In the genomic region with DNA sequence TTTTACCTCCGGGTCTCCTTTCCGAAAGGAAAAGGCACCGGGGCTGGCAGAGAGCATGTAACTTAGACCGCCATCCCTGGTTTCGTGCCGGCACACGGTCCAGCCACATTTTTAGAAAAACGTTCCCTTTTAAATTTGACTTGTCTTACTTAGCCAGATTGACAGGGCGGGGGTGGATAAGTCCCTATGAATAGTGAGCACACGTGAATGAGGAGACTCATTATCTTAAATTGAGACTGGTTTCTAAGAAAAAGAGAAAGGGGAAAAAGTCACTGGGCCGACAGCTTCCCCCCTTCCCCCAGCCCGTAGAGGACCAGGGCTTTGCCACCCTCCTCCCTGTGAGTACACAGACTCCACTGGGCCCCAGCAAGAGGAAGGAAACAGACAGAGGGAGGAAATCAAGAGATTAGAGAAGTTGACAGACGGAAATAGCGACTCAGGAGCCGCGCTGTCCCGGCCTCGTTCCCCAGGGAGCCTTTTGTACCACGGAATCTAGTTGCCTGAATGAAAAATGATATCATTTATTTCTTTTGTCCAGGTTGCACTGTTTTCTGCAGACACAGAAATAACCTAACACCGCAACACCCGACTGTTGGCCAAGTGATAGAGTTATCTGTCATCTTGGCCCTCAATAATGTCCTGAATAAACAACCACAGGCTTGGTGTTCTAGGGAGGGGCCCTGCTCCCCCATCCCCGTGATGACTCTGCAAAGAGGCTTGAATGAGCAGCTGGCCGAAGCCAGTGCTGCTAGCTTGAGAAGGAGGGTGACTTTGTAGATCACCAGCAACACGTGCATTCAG, we compare ENCODE assay signal across 7 mouse cellular contexts. TPM values are rescaled to one million over a fixed set of nuclear protein-coding genes. Genes with fewer than 3 reads are reported as not detected.
DNase-seq lines count a peak whose midpoint lies in the region; ATAC-seq and TF ChIP-seq lines count a peak whose summit lies in the region.

No protein-coding gene starts in this region.

- no peaks in the 10 kb centered on the region for H3K79me2 ChIP-seq in MEL (ENCODE audit: control insufficient read depth, insufficient read depth, low read length, poor library complexity)

- ATAC-seq in limb, embryonic 12.5 days (ENCODE audit: insufficient number of reproducible peaks, insufficient read depth, low FRiP score, low TSS enrichment, low read depth), result no peak
- ATAC-seq in midbrain, embryonic 13.5 days, result no peak

- TF ChIP-seq POLR2A in MEL (IDR thresholded peaks at IDR 0.05; ENCODE audit: control insufficient read depth in 1 of 2, insufficient read depth in 1 of 2, low read depth in 1 of 2, low read length in 2 of 2, poor library complexity in 1 of 2), result no peak

- H3K9me3 ChIP-seq in MEL (replicated peaks; ENCODE audit: insufficient read depth, low read length), result no peaks in the 10 kb centered on the region
- H3K9me3 ChIP-seq in limb, embryonic 12.5 days, result no peaks in the 10 kb centered on the region
- no peaks in the 10 kb centered on the region for H3K9me3 ChIP-seq in midbrain, embryonic 13.5 days

- peaks cover 2 to 3% of the 10 kb centered on the region in 2 experiments for H3K27me3 ChIP-seq in MEL (ENCODE audit: control insufficient read depth in 1 of 2, insufficient read depth in 2 of 2, low read length in 2 of 2)
- peaks cover 3% of the 10 kb centered on the region for H3K27me3 ChIP-seq in limb, embryonic 12.5 days
- H3K27me3 ChIP-seq in midbrain, embryonic 13.5 days, result peaks cover 36% of the 10 kb centered on the region

- peak overlapping the region in 1 of 2 experiments; percentile 0; a peak in 2 of 4 replicates for H3K4me3 ChIP-seq in MEL (ENCODE audit: control insufficient read depth in 1 of 2, insufficient read depth in 1 of 2, low read depth in 2 of 2, low read length in 2 of 2)
- no peak overlapping the region for H3K4me3 ChIP-seq in limb, embryonic 12.5 days (replicated peaks)
- no peak overlapping the region for H3K4me3 ChIP-seq in midbrain, embryonic 13.5 days (replicated peaks)

- H3K36me3 ChIP-seq in MEL (ENCODE audit: control insufficient read depth in 1 of 2, insufficient read depth in 2 of 2, low read length in 2 of 2), result peaks cover 0 to 22% of the 10 kb centered on the region in 2 experiments; a peak in 2 of 4 replicates
- no peaks in the 10 kb centered on the region for H3K36me3 ChIP-seq in limb, embryonic 12.5 days
- no peaks in the 10 kb centered on the region for H3K36me3 ChIP-seq in midbrain, embryonic 13.5 days

- TF ChIP-seq RAD21 in MEL (IDR thresholded peaks at IDR 0.05; ENCODE audit: low read depth, low read length), result no peak

- H3K4me2 ChIP-seq in limb, embryonic 12.5 days, result peak overlapping the region; percentile 34
- H3K4me2 ChIP-seq in midbrain, embryonic 13.5 days (replicated peaks), result peak overlapping the region; percentile 33

- peaks cover 2 to 24% of the 10 kb centered on the region in 2 experiments; a peak in 3 of 4 replicates for H3K4me1 ChIP-seq in MEL (ENCODE audit: control insufficient read depth in 1 of 2, insufficient read depth in 2 of 2, low read length in 2 of 2)
- H3K4me1 ChIP-seq in limb, embryonic 12.5 days (replicated peaks), result peaks cover 11% of the 10 kb centered on the region
- H3K4me1 ChIP-seq in midbrain, embryonic 13.5 days (replicated peaks), result peaks cover 14% of the 10 kb centered on the region

- peak overlapping the region; percentile 32 for H3K27ac ChIP-seq in MEL (ENCODE audit: control insufficient read depth, low read depth, low read length)
- peak overlapping the region; percentile 23; the same call in 1 of the 2 replicates for H3K27ac ChIP-seq in limb, embryonic 12.5 days
- no peak overlapping the region for H3K27ac ChIP-seq in midbrain, embryonic 13.5 days

- TF ChIP-seq EP300 in MEL (IDR thresholded peaks at IDR 0.05; ENCODE audit: low read depth in 1 of 2, low read length in 2 of 2), result peak in 1 of 2 experiments; percentile 71

- peak; percentile 80 for DNase-seq in MEL (ENCODE audit: low read depth, low spot score)
- DNase-seq in embryo, embryonic 10.5 days (ENCODE audit: low spot score), result peak; percentile 53
- peak; percentile 75 for DNase-seq in heart, postnatal 4 days
- no peak for DNase-seq in frontal cortex, postnatal 10 days (ENCODE audit: low spot score in 2 of 2)
- DNase-seq in thymus, adult 18-20 months, result no peak

- no peak for TF ChIP-seq CTCF in MEL (IDR thresholded peaks at IDR 0.05 in 2 of 3, conservative IDR thresholded peaks at IDR 0.05 in 1 of 3; ENCODE audit: control insufficient read depth in 1 of 3, insufficient read depth in 1 of 3, low read depth in 2 of 3, low read length in 3 of 3, poor library complexity in 1 of 3, severe bottlenecking in 1 of 3)

- WGBS in limb, embryonic 12.5 days, result 37% methylated on average over 24 of the region's 24 CpGs
- 19% methylated on average over 24 of the region's 24 CpGs for WGBS in midbrain, embryonic 13.5 days

- H3K9ac ChIP-seq in MEL (ENCODE audit: control insufficient read depth, low read depth, low read length, poor library complexity, severe bottlenecking), result 0 out of 2 replicates have a peak overlapping the region, but pooled peaks have one; percentile 3
- H3K9ac ChIP-seq in limb, embryonic 12.5 days (replicated peaks), result no peak overlapping the region
- H3K9ac ChIP-seq in midbrain, embryonic 13.5 days (replicated peaks), result no peak overlapping the region

TF ChIP-seq in MEL, 35 proteins besides CTCF, POLR2A, EP300 and RAD21:
- TF ChIP-seq CHD1 (IDR thresholded peaks at IDR 0.05; ENCODE audit: low read depth, low read length) (no peak), ETS1 (IDR thresholded peaks at IDR 0.05; ENCODE audit: low read depth, low read length) (peak; percentile 55; the same call in 1 of the 2 replicates), GATA1 (IDR thresholded peaks at IDR 0.05; ENCODE audit: low read depth, low read length) (peak; percentile 60), MYC (IDR thresholded peaks at IDR 0.05; ENCODE audit: low read depth, low read length) (peak; percentile 48; the same call in 1 of the 2 replicates), TCF12 (IDR thresholded peaks at IDR 0.05; ENCODE audit: low read depth, low read length) (peak; percentile 48), UBTF (IDR thresholded peaks at IDR 0.05; ENCODE audit: borderline replicate concordance, insufficient read depth, low read depth, low read length) (0 out of 2 replicates have a peak, but pooled peaks have one; percentile 40), TBP (IDR thresholded peaks at IDR 0.05; ENCODE audit: low read depth, low read length) (peak; percentile 89), MAZ (IDR thresholded peaks at IDR 0.05; ENCODE audit: low read depth, low read length) (no peak), RCOR1 (IDR thresholded peaks at IDR 0.05; ENCODE audit: low read depth, low read length) (0 out of 2 replicates have a peak, but pooled peaks have one; percentile 26), TAL1 (IDR thresholded peaks at IDR 0.05; ENCODE audit: low read length) (peak; percentile 79), MAX (IDR thresholded peaks at IDR 0.05; ENCODE audit: low read length) (peak; percentile 3; the same call in 1 of the 2 replicates), HCFC1 (IDR thresholded peaks at IDR 0.05; ENCODE audit: low read depth, low read length) (no peak), POLR2AphosphoS5 (IDR thresholded peaks at IDR 0.05; ENCODE audit: borderline replicate concordance, low read depth, low read length) (no peak), BHLHE40 (IDR thresholded peaks at IDR 0.05; ENCODE audit: borderline replicate concordance, low read depth, low read length) (peak; percentile 85)
TF ChIP-seq in MEL: peak in this region for 10.

RNA-seq across cellular contexts. Expression of a gene that starts 14.1 kb away (rescaled TPM):
- not detected in 2 replicates for total RNA-seq in MEL (2012; rRNA removed)
- polyA plus RNA-seq in MEL (2012; ENCODE audit: insufficient read depth in 1 of 2, insufficient read length in 2 of 2, low read depth in 1 of 2, low replicate concordance in 2 of 2, missing spikeins in 1 of 2), result not detected
- 1 to 10 TPM; 7.5 to 8.2 TPM for total RNA-seq in heart, postnatal 4 days (2021)
- 1.1 and 1.2 TPM in 2 replicates for polyA plus RNA-seq in limb, embryonic 12.5 days (2016; fragmentation: Nextera tagmentation; extraction: Ambion mirVana)
- polyA plus RNA-seq in midbrain, embryonic 13.5 days (2015; fragmentation: Nextera tagmentation; extraction: Ambion mirVana), result 0.07 and 0.24 TPM in 2 replicates

RNA-seq across cellular contexts. Expression of a gene that starts 31.3 kb away (rescaled TPM):
- total RNA-seq in MEL (2012; rRNA removed), result not detected in 2 replicates
- not detected for polyA plus RNA-seq in MEL (2012; ENCODE audit: insufficient read depth in 1 of 2, insufficient read length in 2 of 2, low read depth in 1 of 2, low replicate concordance in 2 of 2, missing spikeins in 1 of 2)
- not detected for total RNA-seq in heart, postnatal 4 days (2021)
- polyA plus RNA-seq in limb, embryonic 12.5 days (2016; fragmentation: Nextera tagmentation; extraction: Ambion mirVana), result not detected in 2 replicates
- not detected in 2 replicates for polyA plus RNA-seq in midbrain, embryonic 13.5 days (2015; fragmentation: Nextera tagmentation; extraction: Ambion mirVana)

RNA-seq across cellular contexts. Expression of a gene that starts 34.1 kb away (rescaled TPM):
- 18.4 and 18.7 TPM in 2 replicates for total RNA-seq in MEL (2012; rRNA removed)
- 10 to 100 TPM; 29.8 to 35.5 TPM for polyA plus RNA-seq in MEL (2012; ENCODE audit: insufficient read depth in 1 of 2, insufficient read length in 2 of 2, low read depth in 1 of 2, low replicate concordance in 2 of 2, missing spikeins in 1 of 2)
- 100 to 1,000 TPM; 149 to 162 TPM for total RNA-seq in heart, postnatal 4 days (2021)
- polyA plus RNA-seq in limb, embryonic 12.5 days (2016; fragmentation: Nextera tagmentation; extraction: Ambion mirVana), result 11.2 and 11.6 TPM in 2 replicates
- 11.3 and 11.8 TPM in 2 replicates for polyA plus RNA-seq in midbrain, embryonic 13.5 days (2015; fragmentation: Nextera tagmentation; extraction: Ambion mirVana)

RNA-seq across cellular contexts. Expression of a gene that starts 58.6 kb away (rescaled TPM):
- not detected in 2 replicates for total RNA-seq in MEL (2012; rRNA removed)
- polyA plus RNA-seq in MEL (2012; ENCODE audit: insufficient read depth in 1 of 2, insufficient read length in 2 of 2, low read depth in 1 of 2, low replicate concordance in 2 of 2, missing spikeins in 1 of 2), result not detected
- 10 to 100 TPM; 17.3 to 19.1 TPM for total RNA-seq in heart, postnatal 4 days (2021)
- 13.5 and 14.1 TPM in 2 replicates for polyA plus RNA-seq in limb, embryonic 12.5 days (2016; fragmentation: Nextera tagmentation; extraction: Ambion mirVana)
- polyA plus RNA-seq in midbrain, embryonic 13.5 days (2015; fragmentation: Nextera tagmentation; extraction: Ambion mirVana), result 0.12 and 0.13 TPM in 2 replicates

Comparison
In these comparisons a context has a peak if more than half of its experiments do, and no peak if none do; other contexts are left out.
1. DNase-seq: peak in MEL (single experiment), embryo, embryonic 10.5 days (single experiment) and heart, postnatal 4 days (single experiment); none in frontal cortex, postnatal 10 days (0 of 2) and thymus, adult 18-20 months (0 of 2).